Mouse (Mus musculus): Measurements from ENCODE around the gene Eea1.

Gene Eea1

GRCm38 (mm10) chr10:95949410-95949809 lies 9.0 kb downstream of the Eea1 start:
- DNase-seq (ENCODE audit: low spot score), result no peak

GRCm38 (mm10) chr10:95950194-95950593 lies 9.7 kb downstream of the Eea1 start:
- DNase-seq (ENCODE audit: low spot score), result no peak

- DNase-seq (ENCODE audit: low spot score), result no peak
These were observed 10.3 kb downstream of the Eea1 start for GRCm38 (mm10) chr10:95950797-95951196.

DNA sequence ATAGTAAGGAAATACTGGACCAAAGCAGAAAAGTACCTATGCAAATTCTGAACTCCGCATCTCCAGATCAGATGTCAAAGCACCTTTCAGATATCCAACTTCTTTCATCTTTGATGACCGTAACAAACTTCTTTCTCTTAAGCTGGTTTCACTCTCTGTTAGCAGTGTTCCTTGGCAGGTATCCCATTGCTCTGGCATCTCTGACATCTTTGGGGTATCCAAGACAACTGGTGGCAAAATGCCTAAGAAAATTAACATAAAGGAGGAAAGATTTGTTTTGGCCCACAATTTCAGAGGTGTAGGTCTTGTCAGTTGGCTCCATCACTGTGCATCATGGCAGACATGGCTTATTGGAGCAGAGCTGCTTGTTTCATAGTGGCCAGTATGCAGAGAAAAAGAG lies 10.9 kb downstream of the Eea1 start:
- no peak for DNase-seq (ENCODE audit: low spot score)

GRCm38 (mm10) chr10:95956629-95957028 lies 16.2 kb downstream of the Eea1 start:
- DNase-seq (ENCODE audit: low spot score), result no peak

GRCm38 (mm10) chr10:95957574-95957973 lies 17.1 kb downstream of the Eea1 start:
- no peak for DNase-seq (ENCODE audit: low spot score)

DNA sequence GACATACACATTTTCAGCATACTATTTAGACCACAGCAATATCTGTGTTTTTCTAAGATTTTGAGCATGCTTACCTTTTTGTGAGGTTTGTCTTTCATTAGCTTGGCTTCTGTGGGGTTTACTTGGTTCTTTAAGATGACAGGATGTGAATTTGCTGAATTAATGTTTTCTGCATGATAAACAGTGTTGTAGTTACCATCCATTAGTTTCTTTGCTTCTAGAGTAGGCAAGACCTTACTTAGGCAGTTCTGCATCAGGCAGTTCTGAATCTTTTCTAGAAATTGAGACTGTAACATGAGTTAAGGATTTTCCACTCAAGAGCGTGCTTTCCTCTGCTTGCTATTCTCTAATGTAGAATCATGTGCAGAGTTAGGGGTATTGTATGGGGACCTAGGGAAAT lies 24.2 kb downstream of the Eea1 start:
- DNase-seq (ENCODE audit: low spot score), result no peak

- no peak for DNase-seq (ENCODE audit: low spot score)
These were observed 29.2 kb downstream of the Eea1 start for GRCm38 (mm10) chr10:95969694-95970093.

DNA sequence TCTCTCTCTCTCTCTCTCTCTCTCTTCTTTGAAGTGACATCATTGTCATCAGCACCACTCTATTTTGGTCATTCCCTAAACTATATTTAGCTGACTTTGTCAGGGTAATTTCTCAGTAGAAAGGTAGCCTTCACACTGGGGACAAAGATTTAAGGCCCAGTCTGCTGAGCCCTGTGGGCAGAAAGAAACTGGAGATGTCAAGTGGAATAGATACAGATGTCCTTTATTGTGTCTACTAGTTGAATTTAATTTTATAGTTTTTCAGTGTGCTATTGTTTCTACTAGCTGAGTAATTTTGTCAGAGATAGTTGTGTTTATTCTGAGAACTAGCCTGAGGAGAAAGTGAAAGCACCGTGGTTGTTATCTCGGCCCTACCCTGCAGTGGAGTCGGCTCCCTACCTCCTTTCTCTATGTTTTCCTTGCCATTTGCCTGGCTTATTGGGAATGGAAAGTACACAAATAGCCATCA lies 30.3 kb downstream of the Eea1 start:
- no peak for DNase-seq (ENCODE audit: low spot score)

GRCm38 (mm10) chr10:95971341-95971740 lies 30.9 kb downstream of the Eea1 start:
- DNase-seq (ENCODE audit: low spot score), result no peak

DNA sequence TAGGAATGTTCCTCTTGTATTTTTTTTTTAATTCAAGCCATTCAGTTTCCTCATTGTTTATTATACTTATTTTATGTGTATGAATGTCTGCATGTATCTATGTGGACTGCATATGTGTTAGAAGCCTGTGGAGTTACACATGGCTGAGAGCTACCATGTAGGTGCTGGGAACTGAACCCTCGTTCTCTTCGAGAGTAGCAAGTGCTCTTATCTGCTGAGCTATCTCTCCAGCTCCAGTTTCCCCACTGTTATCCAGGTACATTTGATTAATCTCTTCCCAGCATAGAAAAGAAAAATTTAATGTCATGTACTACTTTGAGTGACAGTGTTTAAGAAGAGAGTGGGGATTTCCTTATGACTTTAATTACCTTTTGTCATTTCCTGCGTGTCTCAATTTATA lies 31.5 kb downstream of the Eea1 start:
- no peak for DNase-seq (ENCODE audit: low spot score)

DNA sequence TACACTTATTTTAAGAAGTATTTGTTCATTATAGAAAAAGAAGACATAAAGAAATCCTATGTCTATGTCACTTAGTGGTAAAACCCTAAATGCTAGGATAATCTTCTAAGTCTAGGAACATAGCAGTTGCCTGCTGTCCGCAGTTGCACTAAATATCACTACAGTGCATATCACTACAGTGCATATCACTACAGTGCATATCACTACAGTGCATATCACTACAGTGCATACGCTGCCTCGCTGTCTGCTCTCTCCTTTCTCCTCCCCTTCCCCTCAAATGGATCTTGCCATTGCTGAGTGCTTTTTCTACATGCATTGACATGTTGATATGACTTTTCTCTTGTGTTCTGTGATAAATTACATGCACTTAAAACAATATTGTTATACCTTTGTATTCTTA lies 34.0 kb downstream of the Eea1 start:
- DNase-seq (ENCODE audit: low spot score), result no peak

DNA sequence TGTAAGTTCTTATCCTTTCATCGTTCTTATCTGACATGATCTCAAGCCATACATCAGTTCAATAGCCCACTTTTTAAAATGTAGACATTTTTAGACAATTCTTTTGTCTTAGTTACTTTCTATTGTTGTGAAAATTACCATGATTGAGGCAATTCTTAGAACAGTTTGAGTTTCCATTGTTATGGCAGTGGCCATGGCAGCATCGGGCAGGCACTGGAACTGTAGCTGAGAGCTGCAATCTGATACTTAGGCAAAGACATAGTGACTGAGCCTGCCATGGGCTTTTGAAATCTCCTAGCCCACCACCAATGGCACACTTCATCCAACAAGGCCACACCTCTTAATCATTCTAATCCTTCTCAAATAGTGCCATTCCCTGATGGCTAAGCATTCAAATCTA lies 36.3 kb downstream of the Eea1 start:
- no peak for DNase-seq (ENCODE audit: low spot score)

DNA sequence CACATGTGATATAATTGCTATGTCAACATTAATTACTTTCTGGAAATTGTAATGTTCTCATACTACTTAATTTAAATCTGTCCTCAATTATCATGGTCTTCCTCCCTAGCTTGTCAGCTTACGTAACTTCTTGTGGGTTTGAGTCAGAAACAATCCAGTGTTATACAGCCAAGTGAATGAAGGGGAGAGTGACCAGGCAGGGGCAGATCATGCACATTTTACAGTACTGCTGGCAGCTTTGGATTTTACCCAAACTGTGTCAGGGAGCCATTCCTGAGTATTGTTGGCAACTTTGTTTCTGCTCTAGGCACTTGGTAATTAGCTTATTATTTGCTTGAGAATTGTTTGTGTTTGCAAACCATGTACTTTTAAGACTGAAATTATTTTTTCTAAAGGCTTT lies 49.3 kb downstream of the Eea1 start:
- DNase-seq (ENCODE audit: low spot score), result no peak

- no peak for DNase-seq (ENCODE audit: low spot score)
These were observed 50.7 kb downstream of the Eea1 start for GRCm38 (mm10) chr10:95991176-95991575.

DNA sequence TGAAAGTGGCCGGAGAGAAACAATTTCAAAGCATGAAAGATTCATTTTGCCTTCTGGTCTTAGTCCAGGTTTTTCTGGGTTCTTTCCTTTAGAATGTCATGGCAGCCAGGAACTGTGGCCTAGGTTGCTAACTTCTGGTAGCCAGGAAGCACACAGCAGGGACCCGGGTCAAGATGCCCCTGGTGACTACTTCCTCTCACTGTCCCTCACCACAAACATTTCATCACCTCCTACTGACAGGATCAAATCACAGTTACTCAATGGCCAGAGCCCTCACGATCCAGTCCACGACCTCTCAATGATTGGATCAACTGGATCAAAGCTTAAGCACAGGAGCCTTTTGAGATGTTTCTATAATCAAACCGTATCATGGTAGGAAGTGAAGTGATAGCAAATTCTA lies 60.5 kb downstream of the Eea1 start:
- DNase-seq (ENCODE audit: low spot score), result no peak

DNA sequence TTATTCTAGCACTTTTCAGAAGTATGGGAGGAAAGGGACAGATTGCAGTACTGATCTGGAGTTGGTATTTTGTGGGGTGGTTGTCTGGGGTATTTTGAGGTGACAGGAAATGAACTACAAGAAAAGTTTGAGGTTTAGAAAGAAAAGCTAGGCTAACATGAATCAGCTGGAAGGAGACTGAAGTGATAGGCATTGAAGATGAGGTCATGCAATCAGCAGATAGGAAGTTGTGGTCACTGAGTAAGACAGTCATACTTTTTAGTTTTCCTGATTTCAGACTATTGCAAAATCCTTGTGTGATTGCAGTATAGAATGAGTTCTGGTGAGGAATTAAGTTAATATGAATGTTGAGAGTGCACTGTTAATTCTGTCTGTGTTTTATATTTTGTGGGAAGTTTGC lies 75.3 kb downstream of the Eea1 start:
- no peak for DNase-seq (ENCODE audit: low spot score)

- DNase-seq (ENCODE audit: low spot score), result no peak
These were observed 77.0 kb downstream of the Eea1 start for GRCm38 (mm10) chr10:96017418-96017817.

GRCm38 (mm10) chr10:96033356-96033984 lies 93.0 kb downstream of the Eea1 start:
- DNase-seq (ENCODE audit: low spot score), result peak; percentile 32

DNA sequence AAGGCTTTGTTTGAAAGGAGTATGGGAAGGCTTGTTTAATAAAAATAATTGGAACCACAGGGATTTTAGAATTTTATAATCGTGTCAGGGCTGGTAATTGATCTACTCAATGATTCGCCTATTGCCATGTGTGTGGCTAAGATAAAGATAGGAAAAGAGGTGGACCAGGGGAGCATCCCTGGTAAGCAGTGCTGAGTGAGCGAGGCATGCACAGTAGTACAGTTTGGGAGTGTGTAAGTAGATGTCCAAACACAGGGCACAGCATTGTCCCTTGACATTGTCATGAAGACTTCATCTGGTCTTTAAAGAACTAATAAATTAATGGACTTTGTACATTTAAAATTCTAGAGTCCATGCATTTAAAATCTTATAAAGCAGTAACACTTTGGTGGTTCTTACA lies 93.7 kb downstream of the Eea1 start:
- DNase-seq (ENCODE audit: low spot score), result no peak

DNA sequence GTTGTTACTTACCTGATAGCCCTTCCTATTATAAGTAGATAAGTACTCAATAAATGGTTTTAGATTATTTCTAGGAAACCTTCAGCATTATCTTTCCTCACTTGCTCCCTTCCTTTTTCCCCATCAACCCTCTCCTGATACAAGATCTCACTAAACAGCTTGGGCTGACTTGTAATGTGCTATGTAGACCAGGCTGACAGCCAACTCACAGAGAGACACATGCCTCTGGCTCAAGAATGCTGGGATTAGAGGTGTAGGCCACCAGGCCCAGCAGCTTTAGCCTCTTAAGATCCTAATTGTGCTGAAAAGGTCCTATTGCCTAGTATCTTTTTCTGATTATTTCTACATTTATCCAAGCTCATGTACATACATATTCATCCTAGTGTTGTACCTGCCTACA lies 95.5 kb downstream of the Eea1 start:
- DNase-seq (ENCODE audit: low spot score), result no peak

DNA sequence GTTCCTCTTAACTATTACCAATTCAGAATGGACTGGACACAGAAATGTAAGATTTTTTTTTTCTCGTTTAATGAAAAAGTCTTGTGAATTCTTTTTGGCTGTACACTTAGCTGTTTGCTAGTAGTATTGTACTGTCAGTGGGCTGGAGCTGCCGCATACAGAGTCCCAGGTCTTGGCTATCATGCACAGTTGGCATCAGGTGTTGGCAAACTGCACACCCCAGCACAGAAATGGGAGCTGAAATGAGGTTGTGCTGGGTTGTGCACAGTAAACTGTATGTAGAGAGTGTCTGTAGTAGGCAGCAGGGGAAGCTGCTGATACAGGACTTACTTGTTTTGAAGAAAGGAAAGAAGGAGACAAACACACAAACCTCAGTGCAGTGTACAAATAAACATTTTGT lies 103.8 kb downstream of the Eea1 start:
- DNase-seq (ENCODE audit: low spot score), result peak; percentile 15

GRCm38 (mm10) chr10:96047960-96048536 lies 107.6 kb downstream of the Eea1 start:
- DNase-seq (ENCODE audit: low spot score), result no peak

- no peak for DNase-seq (ENCODE audit: low spot score)
These were observed 108.1 kb downstream of the Eea1 start for GRCm38 (mm10) chr10:96048550-96048949.

All from layer of hippocampus, adult 11-12 months (tissue).